8 mouse cellular contexts compared by ENCODE assay signal in genomic region chr3:8245822-8246221, GRCm38 (mm10).
DNase-seq lines count a peak whose midpoint lies in the region; TF ChIP-seq lines count a peak whose summit lies in the region.
"Not testable (repeated sequence)": the region's sequence is repeated elsewhere in the genome, so short reads cannot be mapped to it uniquely, and the experiment has no call there.

No protein-coding gene starts in this region.

- H3K79me2 ChIP-seq in MEL (ENCODE audit: control insufficient read depth, insufficient read depth, low read length, poor library complexity) = not testable (repeated sequence)

- not testable (repeated sequence) for H3K36me3 ChIP-seq in MEL (ENCODE audit: control insufficient read depth in 1 of 2, insufficient read depth in 2 of 2, low read length in 2 of 2)

- H3K4me3 ChIP-seq in MEL (ENCODE audit: control insufficient read depth in 1 of 2, insufficient read depth in 1 of 2, low read depth in 2 of 2, low read length in 2 of 2) = not testable (repeated sequence)

- H3K9me3 ChIP-seq in MEL (replicated peaks; ENCODE audit: insufficient read depth, low read length) = not testable (repeated sequence)

- TF ChIP-seq EP300 in MEL (IDR thresholded peaks at IDR 0.05; ENCODE audit: low read depth in 1 of 2, low read length in 2 of 2) = not testable (repeated sequence)

- TF ChIP-seq CTCF in MEL (IDR thresholded peaks at IDR 0.05 in 2 of 3, conservative IDR thresholded peaks at IDR 0.05 in 1 of 3; ENCODE audit: control insufficient read depth in 1 of 3, insufficient read depth in 1 of 3, low read depth in 2 of 3, low read length in 3 of 3, poor library complexity in 1 of 3, severe bottlenecking in 1 of 3) = not testable (repeated sequence)

- TF ChIP-seq RAD21 in MEL (IDR thresholded peaks at IDR 0.05; ENCODE audit: low read depth, low read length) = not testable (repeated sequence)

- H3K4me1 ChIP-seq in MEL (ENCODE audit: control insufficient read depth in 1 of 2, insufficient read depth in 2 of 2, low read length in 2 of 2) = not testable (repeated sequence)

- DNase-seq in MEL (ENCODE audit: low read depth, low spot score) = peak; percentile 69
- DNase-seq in c-Kit-positive CD71-positive TER-119-negative erythroid progenitor cells, embryonic 14.5 days (ENCODE audit: low read depth) = peak; percentile 9
- DNase-seq in frontal cortex, postnatal 14 days (ENCODE audit: low spot score in 2 of 2) = peak; percentile 7 to 40
- DNase-seq in induced T-regulatory cell, adult 2 months (ENCODE audit: low read depth) = peak; percentile 32
- peak; percentile 43 to 45 for DNase-seq in left cerebral cortex, adult 18-20 months (ENCODE audit: low spot score in 2 of 2)
- peak; percentile 21 to 52 for DNase-seq in lung, postnatal 4 days
- peak; percentile 20 to 42 for DNase-seq in spleen, adult 18-20 months
- DNase-seq in urinary bladder, postnatal 14 days (ENCODE audit: low spot score) = peak; percentile 40

- H3K27ac ChIP-seq in MEL (ENCODE audit: control insufficient read depth, low read depth, low read length) = not testable (repeated sequence)

- not testable (repeated sequence) for H3K27me3 ChIP-seq in MEL (ENCODE audit: control insufficient read depth in 1 of 2, insufficient read depth in 2 of 2, low read length in 2 of 2)

- not testable (repeated sequence) for TF ChIP-seq POLR2A in MEL (IDR thresholded peaks at IDR 0.05; ENCODE audit: control insufficient read depth in 1 of 2, insufficient read depth in 1 of 2, low read depth in 1 of 2, low read length in 2 of 2, poor library complexity in 1 of 2)

- not testable (repeated sequence) for H3K9ac ChIP-seq in MEL (ENCODE audit: control insufficient read depth, low read depth, low read length, poor library complexity, severe bottlenecking)

Comparison
In these comparisons a context has a peak if more than half of its experiments do, and no peak if none do; other contexts are left out.
1. DNase-seq: peak in every context shown above with its lines; median percentile 69 in MEL; 44 in left cerebral cortex, adult 18-20 months; 40 in urinary bladder, postnatal 14 days; 36 in lung, postnatal 4 days; 32 in induced T-regulatory cell, adult 2 months; 31 in spleen, adult 18-20 months; 24 in frontal cortex, postnatal 14 days; 9 in c-Kit-positive CD71-positive TER-119-negative erythroid progenitor cells, embryonic 14.5 days.